Mouse (Mus musculus) heart, embryonic 13.5 days (tissue): Measurements from ENCODE around the gene Gna15. TPM values are rescaled to one million over a fixed set of nuclear protein-coding genes. Genes with fewer than 3 reads are reported as not detected.

Experiments
- ATAC-seq: fragments of 200-750 bp; cut with Nextera tagmentation; 2 replicates; pipeline ENCODE4 v1.8.0; 2017; ENCODE audit warnings: moderate TSS enrichment; ENCODE audit not compliant: insufficient number of reproducible peaks, low FRiP score, low TSS enrichment; ENCODE audit errors: extremely low read depth
- H3K27ac ChIP-seq: fragments of 300-500 bp; sonication (generic); replicated peaks from 2 replicates; pipeline ENCODE4 v1.5.1; 2015; ENCODE audit warnings: moderate library complexity, mild to moderate bottlenecking, inconsistent platforms
- H3K27me3 ChIP-seq: fragments of 300-500 bp; sonication (generic); replicated peaks from 2 replicates; pipeline ENCODE4 v1.6.1; 2015; ENCODE audit warnings: mild to moderate bottlenecking, inconsistent platforms
- H3K36me3 ChIP-seq: fragments of 300-500 bp; sonication (generic); 2 replicates; pipeline ENCODE4 v1.6.1; 2015; ENCODE audit warnings: mild to moderate bottlenecking, inconsistent platforms
- H3K4me1 ChIP-seq: fragments of 300-500 bp; sonication (generic); 2 replicates; pipeline ENCODE4 v1.6.1; 2015; ENCODE audit warnings: inconsistent platforms
- H3K4me2 ChIP-seq: fragments of 300-500 bp; sonication (generic); 2 replicates; pipeline ENCODE4 v1.6.1; 2015; ENCODE audit warnings: inconsistent platforms, mild to moderate bottlenecking, moderate library complexity
- H3K4me3 ChIP-seq: fragments of 300-500 bp; sonication (generic); 2 replicates; pipeline ENCODE4 v1.5.1; 2015; ENCODE audit warnings: moderate library complexity, mild to moderate bottlenecking, inconsistent platforms
- H3K9ac ChIP-seq: fragments of 300-500 bp; sonication (generic); 2 replicates; pipeline ENCODE4 v1.6.1; 2015; ENCODE audit warnings: inconsistent platforms, mild to moderate bottlenecking, moderate library complexity
- H3K9me3 ChIP-seq: fragments of 300-500 bp; sonication (generic); 2 replicates; pipeline ENCODE4 v1.6.1; 2016; ENCODE audit warnings: inconsistent platforms
- WGBS: fragments of 180-500 bp; shearing (Covaris S2); methylation state at CpG from one replicate; pipeline ENCODE4 v1.1.7; 2015; ENCODE audit warnings: mixed read lengths; 5-methylcytosine and 5-hydroxymethylcytosine counted together
- polyA plus RNA-seq: library from polyadenylated mRNA; unstranded; fragments of >200 nt; fragmentation: Nextera tagmentation; extraction: Ambion mirVana; gene quantifications from 2 replicates; pipeline ENCODE4 v1.2.1, GENCODE M21; 2015

Gene Gna15
- polyA plus RNA-seq, 1 experiment from 2014 or later: 2.0 TPM

GRCm38 (mm10) chr10:81519227-81519977, 4.6 kb downstream of the Gna15 start:
- 0 out of 2 replicates have a peak, but pooled peaks cover 4% of the 10 kb centered on the region for H3K27me3 ChIP-seq
- WGBS: 52% methylated on average over 6 of the region's 6 CpGs
- no peak overlapping the region for H3K9ac ChIP-seq
- H3K36me3 ChIP-seq: no peaks in the 10 kb centered on the region
- no peak overlapping the region for H3K27ac ChIP-seq
- no peak overlapping the region for H3K4me2 ChIP-seq
- peaks cover 12% of the 10 kb centered on the region for H3K4me1 ChIP-seq
- no peak overlapping the region for H3K4me3 ChIP-seq
- no peaks in the 10 kb centered on the region for H3K9me3 ChIP-seq
- no peak for ATAC-seq

GRCm38 (mm10) chr10:81518546-81518945, 5.5 kb downstream of the Gna15 start:
- no peak for ATAC-seq

GRCm38 (mm10) chr10:81517227-81517626, 6.8 kb downstream of the Gna15 start:
- Histone ChIP-seq H3K4me3 (no peak overlapping the region), H3K27me3 (peaks cover 6% of the 10 kb centered on the region), H3K4me2 (no peak overlapping the region), H3K27ac (no peak overlapping the region), H3K9ac (no peak overlapping the region), H3K36me3 (no peaks in the 10 kb centered on the region), H3K4me1 (no peaks in the 10 kb centered on the region), H3K9me3 (0 out of 2 replicates have a peak, but pooled peaks cover 7% of the 10 kb centered on the region)
- 71% methylated on average over 8 of the region's 8 CpGs for WGBS
- ATAC-seq: no peak

More at GRCm38 (mm10) chr10:81518546-81518945, 5.5 kb downstream of the Gna15 start:
- peaks cover 3% of the 10 kb centered on the region for H3K4me1 ChIP-seq
- no peak overlapping the region for H3K4me2 ChIP-seq
- H3K9ac ChIP-seq: no peak overlapping the region
- H3K27me3 ChIP-seq: peaks cover 4% of the 10 kb centered on the region; the same call in 1 of the 2 replicates
- H3K36me3 ChIP-seq: no peaks in the 10 kb centered on the region
- 13% methylated on average over 4 of the region's 4 CpGs for WGBS
- 0 out of 2 replicates have a peak, but pooled peaks cover 7% of the 10 kb centered on the region for H3K9me3 ChIP-seq
- no peak overlapping the region for H3K4me3 ChIP-seq
- no peak overlapping the region for H3K27ac ChIP-seq

- H3K4me2 ChIP-seq: no peak overlapping the region
- H3K27me3 ChIP-seq: peaks cover 18% of the 10 kb centered on the region
- no peak overlapping the region for H3K9ac ChIP-seq
- no peaks in the 10 kb centered on the region for H3K4me1 ChIP-seq
- ATAC-seq: no peak
- H3K27ac ChIP-seq: no peak overlapping the region
- H3K9me3 ChIP-seq: 0 out of 2 replicates have a peak, but pooled peaks cover 7% of the 10 kb centered on the region
- no peaks in the 10 kb centered on the region for H3K36me3 ChIP-seq
- 75% methylated on average over 5 of the region's 5 CpGs for WGBS
- no peak overlapping the region for H3K4me3 ChIP-seq
These were observed 10.2 kb downstream of the Gna15 start for GRCm38 (mm10) chr10:81513798-81514197.

GRCm38 (mm10) chr10:81510246-81510810, 13.7 kb downstream of the Gna15 start:
- Histone ChIP-seq H3K4me1 (no peaks in the 10 kb centered on the region), H3K36me3 (no peaks in the 10 kb centered on the region), H3K4me2 (no peak overlapping the region), H3K27me3 (peaks cover 14% of the 10 kb centered on the region), H3K4me3 (no peak overlapping the region), H3K9me3 (0 out of 2 replicates have a peak, but pooled peaks cover 7% of the 10 kb centered on the region), H3K27ac (no peak overlapping the region), H3K9ac (no peak overlapping the region)
- WGBS: 67% methylated on average over 14 of the region's 14 CpGs
- no peak for ATAC-seq

- 57% methylated on average over 13 of the region's 13 CpGs for WGBS
- Histone ChIP-seq H3K9me3 (no peaks in the 10 kb centered on the region), H3K36me3 (no peaks in the 10 kb centered on the region), H3K4me2 (no peak overlapping the region), H3K27ac (no peak overlapping the region), H3K27me3 (peaks cover 26% of the 10 kb centered on the region), H3K9ac (no peak overlapping the region), H3K4me1 (peaks cover 1% of the 10 kb centered on the region; the same call in 1 of the 2 replicates), H3K4me3 (no peak overlapping the region)
- ATAC-seq: no peak
These were observed 16.1 kb downstream of the Gna15 start for GRCm38 (mm10) chr10:81507691-81508489.

GRCm38 (mm10) chr10:81507095-81507494, 16.9 kb downstream of the Gna15 start:
- H3K4me3 ChIP-seq: no peak overlapping the region
- H3K9me3 ChIP-seq: no peaks in the 10 kb centered on the region
- no peak overlapping the region for H3K4me2 ChIP-seq
- no peaks in the 10 kb centered on the region for H3K36me3 ChIP-seq
- peaks cover 24% of the 10 kb centered on the region for H3K27me3 ChIP-seq
- 28% methylated on average over 6 of the region's 6 CpGs for WGBS
- no peak overlapping the region for H3K9ac ChIP-seq
- no peak overlapping the region for H3K27ac ChIP-seq
- peaks cover 3% of the 10 kb centered on the region; the same call in 1 of the 2 replicates for H3K4me1 ChIP-seq
- no peak for ATAC-seq

GRCm38 (mm10) chr10:81505016-81505664, 18.9 kb downstream of the Gna15 start:
- no peak overlapping the region for H3K9ac ChIP-seq
- H3K4me1 ChIP-seq: peaks cover 3% of the 10 kb centered on the region; the same call in 1 of the 2 replicates
- no peak overlapping the region for H3K4me3 ChIP-seq
- ATAC-seq: no peak
- H3K9me3 ChIP-seq: no peaks in the 10 kb centered on the region
- H3K36me3 ChIP-seq: no peaks in the 10 kb centered on the region
- H3K4me2 ChIP-seq: no peak overlapping the region
- peaks cover 13% of the 10 kb centered on the region for H3K27me3 ChIP-seq
- H3K27ac ChIP-seq: no peak overlapping the region
- 74% methylated on average over 15 of the region's 15 CpGs for WGBS

- Histone ChIP-seq H3K4me3 (peak overlapping the region; percentile 50), H3K4me1 (peaks cover 5% of the 10 kb centered on the region; the same call in 1 of the 2 replicates), H3K27me3 (peaks cover 13% of the 10 kb centered on the region), H3K36me3 (no peaks in the 10 kb centered on the region), H3K9ac (peak overlapping the region; percentile 77), H3K4me2 (peak overlapping the region; percentile 77), H3K27ac (no peak overlapping the region), H3K9me3 (no peaks in the 10 kb centered on the region)
- WGBS: 9% methylated on average over 36 of the region's 36 CpGs
- ATAC-seq: no peak
These were observed 21.4 kb downstream of the Gna15 start for GRCm38 (mm10) chr10:81502658-81503057.

GRCm38 (mm10) chr10:81501863-81502262, 22.2 kb downstream of the Gna15 start:
- 72% methylated on average over 5 of the region's 5 CpGs for WGBS
- Histone ChIP-seq H3K4me3 (no peak overlapping the region), H3K4me2 (no peak overlapping the region), H3K27me3 (peaks cover 13% of the 10 kb centered on the region), H3K9me3 (no peaks in the 10 kb centered on the region), H3K36me3 (no peaks in the 10 kb centered on the region), H3K9ac (no peak overlapping the region), H3K4me1 (peaks cover 10% of the 10 kb centered on the region; the same call in 1 of the 2 replicates), H3K27ac (no peak overlapping the region)
- ATAC-seq: no peak

- H3K9ac ChIP-seq: 0 out of 2 replicates have a peak within 1 kb of the TSS, but pooled peaks have one; percentile 28
- ATAC-seq: no peak
- H3K36me3 ChIP-seq: no peaks in the 10 kb centered on the region
- H3K4me2 ChIP-seq: no peak within 1 kb of the TSS
- peaks cover 18% of the 10 kb centered on the region for H3K4me1 ChIP-seq
- no peak within 1 kb of the TSS for H3K4me3 ChIP-seq
- H3K27ac ChIP-seq: no peak within 1 kb of the TSS
- H3K9me3 ChIP-seq: no peaks in the 10 kb centered on the region
- WGBS: 67% methylated on average over 3 of the region's 3 CpGs
- peaks cover 13% of the 10 kb centered on the region for H3K27me3 ChIP-seq
These were observed 24.0 kb downstream of the Gna15 start, which contains the start of gene S1pr4 for GRCm38 (mm10) chr10:81500032-81500431. Gene S1pr4 (minus strand): TSS chr10:81500132.
